Mouse (Mus musculus) liver, embryonic 14.5 days (tissue): Measurements from ENCODE around the gene 1700034J05Rik.

Experiments
- CTCF ChIP-seq: IDR thresholded peaks from 2 replicates; pipeline ENCODE4 v1.5.1; 2016; ENCODE audit warnings: antibody characterized with exemption, low read depth, control low read depth
- EP300 ChIP-seq: IDR thresholded peaks from 2 replicates; pipeline ENCODE4 v1.6.1; 2016; ENCODE audit warnings: antibody characterized with exemption, low read depth

DNA sequence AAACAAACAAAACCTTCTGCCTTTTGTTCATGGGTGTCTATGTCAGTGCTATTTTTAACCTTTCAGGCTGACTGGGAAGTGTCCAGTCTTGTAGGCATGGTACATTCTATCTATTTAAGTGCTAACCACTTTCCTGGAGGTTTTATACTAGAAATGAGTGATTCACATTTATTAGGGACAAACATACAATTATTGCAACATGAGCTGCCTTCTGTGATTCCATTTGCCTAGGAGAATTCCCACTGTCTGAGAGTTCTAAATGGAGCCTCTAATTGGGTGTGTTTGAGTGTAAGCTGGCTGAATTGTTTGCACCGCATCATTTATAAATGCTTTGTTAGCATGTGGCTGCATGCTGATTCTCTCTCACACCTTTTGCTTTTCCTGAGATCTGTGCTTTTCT lies 38.4 kb downstream of the 1700034J05Rik start:
- TF ChIP-seq CTCF (no peak), EP300 (no peak)
